Mouse (Mus musculus) retina, embryonic 14.5 days (tissue): Measurements from ENCODE around the gene Naip5.
"Not testable (repeated sequence)": the region's sequence is repeated elsewhere in the genome, so short reads cannot be mapped to it uniquely, and the experiment has no call there.

Experiments
- DNase-seq: peaks from one replicate; pipeline ENCODE4 v3.0.0-alpha.2; 2015; ENCODE audit warnings: low spot score

Naip5 gene

GRCm38 (mm10) chr13:100246223-100246622 is at the start of gene Naip5:
Naip5 (minus strand) TSS chr13:100246323.
- not testable (repeated sequence) for DNase-seq

GRCm38 (mm10) chr13:100284611-100285010 is 38.5 kb upstream of the Naip5 start:
- no peak for DNase-seq

- DNase-seq: not testable (repeated sequence)
Observed at GRCm38 (mm10) chr13:100271474-100272132, 25.5 kb upstream of the Naip5 start.

GRCm38 (mm10) chr13:100256996-100257395 is 10.9 kb upstream of the Naip5 start:
- DNase-seq: not testable (repeated sequence)

- not testable (repeated sequence) for DNase-seq
Observed at GRCm38 (mm10) chr13:100255925-100256324, 9.8 kb upstream of the Naip5 start.

- DNase-seq: not testable (repeated sequence)
Observed at GRCm38 (mm10) chr13:100251897-100252296, 5.8 kb upstream of the Naip5 start.

GRCm38 (mm10) chr13:100246896-100247519 is 885 bp upstream of the Naip5 start:
- DNase-seq: not testable (repeated sequence)

GRCm38 (mm10) chr13:100243702-100244101 is 2.4 kb downstream of the Naip5 start:
- DNase-seq: no peak

GRCm38 (mm10) chr13:100213683-100214082 is 32.4 kb downstream of the Naip5 start:
- DNase-seq: not testable (repeated sequence)

GRCm38 (mm10) chr13:100210540-100210939 is 35.6 kb downstream of the Naip5 start:
- DNase-seq: peak; percentile 51

- DNase-seq: no peak
Observed at GRCm38 (mm10) chr13:100203319-100203718, 42.8 kb downstream of the Naip5 start.

- DNase-seq: not testable (repeated sequence)
Observed at GRCm38 (mm10) chr13:100201659-100202333, 44.3 kb downstream of the Naip5 start, which contains the start of gene Naip2. Naip2 (minus strand) TSS chr13:100202092.

- no peak for DNase-seq
Observed at GRCm38 (mm10) chr13:100200778-100201177, 45.3 kb downstream of the Naip5 start.

- no peak for DNase-seq
Observed at GRCm38 (mm10) chr13:100195421-100195820, 50.7 kb downstream of the Naip5 start.

- not testable (repeated sequence) for DNase-seq
Observed at GRCm38 (mm10) chr13:100183111-100183510, 63.0 kb downstream of the Naip5 start.

- not testable (repeated sequence) for DNase-seq
Observed at GRCm38 (mm10) chr13:100174360-100174759, 71.8 kb downstream of the Naip5 start.

GRCm38 (mm10) chr13:100166378-100166777 is 79.7 kb downstream of the Naip5 start:
- not testable (repeated sequence) for DNase-seq

- DNase-seq: not testable (repeated sequence)
Observed at GRCm38 (mm10) chr13:100162467-100162866, 83.7 kb downstream of the Naip5 start.
